Comparison of ENCODE assay signal across 20 mouse cellular contexts in the genomic region with DNA sequence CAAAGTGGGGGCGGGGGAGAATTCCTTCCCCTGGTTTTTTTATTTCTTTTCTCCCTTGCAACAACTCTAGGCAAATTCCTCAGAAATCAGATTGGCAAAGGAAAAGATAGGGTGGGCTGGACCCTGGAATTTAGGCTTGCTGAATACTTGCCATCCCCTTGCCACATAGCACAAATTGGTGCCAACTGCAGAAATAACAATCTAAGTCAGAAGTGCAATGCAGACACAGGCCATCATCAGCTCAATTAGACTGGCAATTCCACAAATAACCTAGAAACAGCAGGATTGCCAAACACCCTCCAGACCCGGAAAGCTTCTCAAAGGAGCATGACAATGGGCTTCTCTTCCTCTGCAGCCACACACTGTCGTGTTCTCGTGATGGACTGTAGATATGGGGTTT. TPM values are rescaled to one million over a fixed set of nuclear protein-coding genes. Genes with fewer than 3 reads are reported as not detected.
DNase-seq lines count a peak whose midpoint lies in the region; ATAC-seq and TF ChIP-seq lines count a peak whose summit lies in the region.
"Had no signal": no experiment of that assay in that cellular context is flagged by ENCODE, and none has a peak within 500 bp of the region (broad histone marks: within the 10 kb centered on the region; RNA-seq: fewer than 3 reads in every experiment).

No protein-coding gene starts in this region.

- no peak overlapping the region for H3K27ac ChIP-seq in hindbrain, embryonic 12.5 days
- H3K27ac ChIP-seq: embryonic facial prominence, embryonic 10.5 days; embryonic facial prominence, embryonic 12.5 days; forebrain, embryonic 13.5 days had no signal

- H3K4me2 ChIP-seq in hindbrain, embryonic 12.5 days (replicated peaks), result no peak overlapping the region
- H3K4me2 ChIP-seq: embryonic facial prominence, embryonic 12.5 days; forebrain, embryonic 13.5 days had no signal

- TF ChIP-seq CTCF in brain, embryonic 14.5 days (IDR thresholded peaks at IDR 0.05; ENCODE audit: borderline replicate concordance, extremely low read depth, insufficient read depth, insufficient read length), result no peak

- no peaks in the 10 kb centered on the region; the same call in 1 of the 2 replicates for H3K27me3 ChIP-seq in hindbrain, embryonic 12.5 days
- H3K27me3 ChIP-seq: embryonic facial prominence, embryonic 12.5 days; forebrain, embryonic 13.5 days had no signal

- no peaks in the 10 kb centered on the region for H3K9me3 ChIP-seq in hindbrain, embryonic 12.5 days (replicated peaks)
- H3K9me3 ChIP-seq: embryonic facial prominence, embryonic 10.5 days; embryonic facial prominence, embryonic 12.5 days; forebrain, embryonic 13.5 days had no signal

- intact Hi-C loops in heart, postnatal 14 days (cut with DNase I), result no loop called here

- H3K4me3 ChIP-seq in hindbrain, embryonic 12.5 days, result no peak overlapping the region
- H3K4me3 ChIP-seq: embryonic facial prominence, embryonic 10.5 days; embryonic facial prominence, embryonic 12.5 days; forebrain, embryonic 13.5 days had no signal

- no peak for ATAC-seq in hindbrain, embryonic 12.5 days (ENCODE audit: low FRiP score)
- ATAC-seq: activated CD4-positive, CD25-positive, alpha-beta regulatory T cell, adult 4 months; forebrain, embryonic 13.5 days; forebrain, postnatal 0 days; Patski had no signal

- peak; percentile 52 for DNase-seq in heart, adult 11 months
- DNase-seq in heart, postnatal 14 days, result no peak
- peak; percentile 71 for DNase-seq in Muller cell, postnatal 12 days (ENCODE audit: inconsistent ontology term)
- peak; percentile 70 for DNase-seq in brain, embryonic 14.5 days (ENCODE audit: low read depth)
- no peak for DNase-seq in kidney, postnatal 25 days
- DNase-seq: adrenal gland, postnatal 10 days; adrenal gland, postnatal 25 days; cerebellum, adult 11-12 months; cerebellum, adult 2 months; cerebellum, adult 9-10 months; cerebellum, postnatal 10 days; cerebellum, postnatal 25 days; forebrain, postnatal 0 days had no signal

- no peaks in the 10 kb centered on the region for H3K36me3 ChIP-seq in hindbrain, embryonic 12.5 days
- H3K36me3 ChIP-seq: embryonic facial prominence, embryonic 10.5 days; embryonic facial prominence, embryonic 12.5 days had no signal

- no peak for TF ChIP-seq POLR2A in brain, embryonic 14.5 days (IDR thresholded peaks at IDR 0.05; ENCODE audit: borderline replicate concordance, extremely low read depth, insufficient read depth, insufficient read length, poor library complexity, severe bottlenecking)

- 59% methylated on average over 4 of the region's 4 CpGs for WGBS in hindbrain, embryonic 12.5 days

- no peak overlapping the region for H3K9ac ChIP-seq in hindbrain, embryonic 12.5 days
- H3K9ac ChIP-seq: embryonic facial prominence, embryonic 12.5 days; forebrain, embryonic 13.5 days; forebrain, postnatal 0 days had no signal

- H3K4me1 ChIP-seq in hindbrain, embryonic 12.5 days, result peaks cover 11% of the 10 kb centered on the region; the same call in 1 of the 2 replicates

RNA-seq across cellular contexts. Expression of gene Creb5, which starts 15.4 kb away (rescaled TPM):
- 10 to 100 TPM; 12.5 to 15.7 TPM for total RNA-seq in heart, postnatal 14 days (2021)
- polyA plus RNA-seq in brain, embryonic 14.5 days (2012; rRNA removed), result 3.9 and 4.3 TPM in 2 replicates
- polyA plus RNA-seq in hindbrain, embryonic 12.5 days (2016; fragmentation: Nextera tagmentation; extraction: Ambion mirVana), result 7.9 and 10.8 TPM in 2 replicates
- total RNA-seq: MEL had no signal

Comparison
In these comparisons a context has a peak if more than half of its experiments do, and no peak if none do; other contexts are left out.
1. DNase-seq: peak in heart, adult 11 months (single experiment), Muller cell, postnatal 12 days (single experiment) and brain, embryonic 14.5 days (single experiment); none in heart, postnatal 14 days (0 of 2) and kidney, postnatal 25 days (0 of 2).